Mouse (Mus musculus) forelimb bud, embryonic 11.5 days (tissue): ENCODE measurements around the gene Tmem132c.

Experiments
- DNase-seq: peaks from one replicate; pipeline ENCODE4 v3.0.0-alpha.2; 2012; ENCODE audit warnings: low read depth, low spot score

The Tmem132c gene

GRCm38 (mm10) chr5:127241136-127241924, at the start of gene Tmem132c:
Gene Tmem132c (plus strand): TSS chr5:127241808.
- peak; percentile 85 for DNase-seq

GRCm38 (mm10) chr5:127191881-127192280, 49.7 kb upstream of the Tmem132c start:
- DNase-seq, result peak; percentile 81

- peak; percentile 25 for DNase-seq
These were observed 42.8 kb upstream of the Tmem132c start for GRCm38 (mm10) chr5:127198850-127199249.

- no peak for DNase-seq
These were observed 36.7 kb upstream of the Tmem132c start for GRCm38 (mm10) chr5:127204881-127205280.

- no peak for DNase-seq
These were observed 25.2 kb upstream of the Tmem132c start for GRCm38 (mm10) chr5:127216389-127216788.

- DNase-seq, result no peak
These were observed 23.9 kb upstream of the Tmem132c start for GRCm38 (mm10) chr5:127217725-127218124.

- no peak for DNase-seq
These were observed 13.5 kb upstream of the Tmem132c start for GRCm38 (mm10) chr5:127227929-127228595.

GRCm38 (mm10) chr5:127234715-127235114, 6.9 kb upstream of the Tmem132c start:
- DNase-seq, result peak; percentile 79

- DNase-seq, result peak; percentile 90
These were observed 6.4 kb upstream of the Tmem132c start for GRCm38 (mm10) chr5:127235203-127235602.

GRCm38 (mm10) chr5:127239706-127240105, 1.9 kb upstream of the Tmem132c start:
- DNase-seq, result peak; percentile 94

GRCm38 (mm10) chr5:127240646-127241045, 962 bp upstream of the Tmem132c start:
- no peak for DNase-seq

- no peak for DNase-seq
These were observed 536 bp downstream of the Tmem132c start for GRCm38 (mm10) chr5:127241925-127242762.

- no peak for DNase-seq
These were observed 1.2 kb downstream of the Tmem132c start for GRCm38 (mm10) chr5:127242763-127243160.

- DNase-seq, result no peak
These were observed 1.6 kb downstream of the Tmem132c start for GRCm38 (mm10) chr5:127243209-127243608.

GRCm38 (mm10) chr5:127243611-127244010, 2.0 kb downstream of the Tmem132c start:
- DNase-seq, result no peak

GRCm38 (mm10) chr5:127253263-127253662, 11.7 kb downstream of the Tmem132c start:
- no peak for DNase-seq

- no peak for DNase-seq
These were observed 15.5 kb downstream of the Tmem132c start for GRCm38 (mm10) chr5:127256947-127257610.

GRCm38 (mm10) chr5:127262136-127262535, 20.5 kb downstream of the Tmem132c start:
- no peak for DNase-seq

GRCm38 (mm10) chr5:127271145-127271544, 29.5 kb downstream of the Tmem132c start:
- no peak for DNase-seq

GRCm38 (mm10) chr5:127279462-127279861, 37.9 kb downstream of the Tmem132c start:
- DNase-seq, result no peak

GRCm38 (mm10) chr5:127281186-127281585, 39.6 kb downstream of the Tmem132c start:
- DNase-seq, result no peak
